Mouse (Mus musculus) adipose tissue, adult 10 weeks (tissue): ENCODE data around the gene 1700122O11Rik. TPM values are rescaled to one million over a fixed set of nuclear protein-coding genes. Genes with fewer than 3 reads are reported as not detected.

ENCODE experiments used
- polyA plus RNA-seq: library from polyadenylated mRNA; stranded (reverse); fragments of 350-450 nt; fragmentation: Illumina TruSeq; extraction: RNeasy Lipid Tissue Mini Kit (QIAGEN cat#74804); gene quantifications from one replicate; pipeline ENCODE4 v1.2.3, GENCODE M21; 2014; ENCODE audit warnings: low read depth, low replicate concordance

Gene 1700122O11Rik
- polyA plus RNA-seq: 0.46 TPM

GRCm38 (mm10) chr17:48038193-48038592 lies at the start of gene 1700122O11Rik:
TSS of gene 1700122O11Rik (minus strand) at chr17:48038293.

Other genes starting within 250 kb of the 1700122O11Rik start
- 4.5 TPM for gene Mdfi, start 203.6 kb downstream of the 1700122O11Rik start, polyA plus RNA-seq
- gene Foxp4, start 113.6 kb downstream of the 1700122O11Rik start, polyA plus RNA-seq: 17.8 TPM
- 2.0 TPM for gene 1700067P10Rik, start 51.0 kb upstream of the 1700122O11Rik start, polyA plus RNA-seq
- gene 9830107B12Rik, start 108.0 kb upstream of the 1700122O11Rik start, polyA plus RNA-seq: not detected
- gene A530064D06Rik, start 129.0 kb upstream of the 1700122O11Rik start, polyA plus RNA-seq: 0.74 TPM
- gene Trem1, start 194.5 kb upstream of the 1700122O11Rik start, polyA plus RNA-seq: not detected
- gene Trem3, start 209.5 kb upstream of the 1700122O11Rik start, polyA plus RNA-seq: not detected
- gene Treml4, start 226.0 kb upstream of the 1700122O11Rik start, polyA plus RNA-seq: 0.53 TPM